Mouse (Mus musculus): ENCODE data around the gene Abcc6. TPM values are rescaled to one million over a fixed set of nuclear protein-coding genes. Genes with fewer than 3 reads are reported as not detected.

Abcc6 gene
- total RNA-seq, 2 experiments from 2014 or later = 1.6 to 3.8 TPM

Other genes starting within 250 kb of the Abcc6 start
- 100 to 1,000 TPM; 225 to 267 TPM for gene Lmtk3, start 246.6 kb downstream of the Abcc6 start, total RNA-seq (2021)
- 10 to 100 TPM; 11.4 to 13.8 TPM for gene Sult2b1, start 245.6 kb downstream of the Abcc6 start, total RNA-seq (2021)
- 100 to 1,000 TPM; 199 to 210 TPM for gene Cyth2, start 215.7 kb downstream of the Abcc6 start, total RNA-seq (2021)
- gene Kcnj14, start 205.5 kb downstream of the Abcc6 start, total RNA-seq (2021) = 1 to 10 TPM; 2.3 to 3.0 TPM
- 10 to 100 TPM; 19.5 to 21.0 TPM for gene Grwd1, start 199.4 kb downstream of the Abcc6 start, total RNA-seq (2021)
- gene Kdelr1, start 157.5 kb downstream of the Abcc6 start, total RNA-seq (2021) = 10 to 100 TPM; 71.0 to 80.0 TPM
- 10 to 100 TPM; 10.2 to 12.3 TPM for gene Grin2d, start 151.9 kb downstream of the Abcc6 start, total RNA-seq (2021)
- not detected for gene Syngr4, start 133.6 kb downstream of the Abcc6 start, total RNA-seq (2021)
- 10 to 100 TPM; 21.8 to 22.0 TPM for gene Tmem143, start 133.4 kb downstream of the Abcc6 start, total RNA-seq (2021)
- gene Emp3, start 108.9 kb downstream of the Abcc6 start, total RNA-seq (2021) = 1 to 10 TPM; 2.9 to 4.1 TPM
- gene Ccdc114, start 106.2 kb downstream of the Abcc6 start, total RNA-seq (2021) = 1 to 10 TPM; 2.3 to 2.9 TPM
- 100 to 1,000 TPM; 103 to 113 TPM for gene Nomo1, start 3.4 kb upstream of the Abcc6 start, total RNA-seq (2021)
- 10 to 100 TPM; 41.3 to 44.6 TPM for gene Kcnj11, start 70.5 kb upstream of the Abcc6 start, total RNA-seq (2021)
- gene Abcc8, start 149.7 kb upstream of the Abcc6 start, total RNA-seq (2021) = 10 to 100 TPM; 36.5 to 37.3 TPM
- gene Ush1c, start 208.2 kb upstream of the Abcc6 start, total RNA-seq (2021) = under 1 TPM; 0.11 to 0.35 TPM
- gene Otog, start 210.7 kb upstream of the Abcc6 start, total RNA-seq (2021) = under 1 TPM; 0.07 to 0.10 TPM